Mouse (Mus musculus) neural tube, embryonic 11.5 days (tissue): ENCODE data around the gene Ppp1r9a. TPM values are rescaled to one million over a fixed set of nuclear protein-coding genes. Genes with fewer than 3 reads are reported as not detected.

ENCODE experiments used
- ATAC-seq: fragments of 200-750 bp; cut with Nextera tagmentation; 2 replicates; pipeline ENCODE4 v1.8.0; 2017; ENCODE audit warnings: moderate number of reproducible peaks, mild to moderate bottlenecking, moderate TSS enrichment, moderate library complexity; ENCODE audit not compliant: insufficient read depth, low FRiP score, low TSS enrichment
- DNase-seq: peaks from one replicate; pipeline ENCODE4 v3.0.0-alpha.2; 2015; ENCODE audit warnings: low spot score
- H3K27ac ChIP-seq: fragments of 300-500 bp; sonication (generic); 2 replicates; pipeline ENCODE4 v1.5.1; 2014; ENCODE audit warnings: low read depth, mild to moderate bottlenecking, low read length
- H3K27me3 ChIP-seq: fragments of 300-500 bp; sonication (generic); 2 replicates; pipeline ENCODE4 v1.6.1; 2014; ENCODE audit warnings: mild to moderate bottlenecking, low read length, mixed read lengths; ENCODE audit not compliant: control insufficient read depth, insufficient read depth
- H3K36me3 ChIP-seq: fragments of 300-500 bp; sonication (generic); 2 replicates; pipeline ENCODE4 v1.6.1; 2014; ENCODE audit warnings: mild to moderate bottlenecking, low read length, moderate library complexity, mixed read lengths; ENCODE audit not compliant: control insufficient read depth, insufficient read depth
- H3K4me1 ChIP-seq: fragments of 300-500 bp; sonication (generic); 2 replicates; pipeline ENCODE4 v1.6.1; 2014; ENCODE audit warnings: low read length, mixed read lengths; ENCODE audit not compliant: control insufficient read depth, insufficient read depth
- H3K4me2 ChIP-seq: fragments of 300-500 bp; sonication (generic); 2 replicates; pipeline ENCODE4 v1.6.1; 2014; ENCODE audit warnings: low read depth, mild to moderate bottlenecking, moderate library complexity
- H3K4me3 ChIP-seq: fragments of 300-500 bp; sonication (generic); 2 replicates; pipeline ENCODE4 v1.5.1; 2014; ENCODE audit warnings: low read depth, low read length
- H3K9ac ChIP-seq: fragments of 300-500 bp; sonication (generic); 2 replicates; pipeline ENCODE4 v1.6.1; 2014; ENCODE audit warnings: mild to moderate bottlenecking, low read length
- H3K9me3 ChIP-seq: fragments of 300-500 bp; sonication (generic); 2 replicates; pipeline ENCODE4 v1.6.1; 2016; ENCODE audit warnings: low read length; ENCODE audit not compliant: control insufficient read depth
- WGBS: fragments of 180-500 bp; shearing (Covaris S2); extraction: QIAGEN DNeasy Blood & Tissue Kit; methylation state at CpG from one replicate; pipeline ENCODE4 v1.1.7; 2014; 5-methylcytosine and 5-hydroxymethylcytosine counted together
- polyA plus RNA-seq: library from polyadenylated mRNA; unstranded; fragments of >200 nt; fragmentation: Nextera tagmentation; extraction: Ambion mirVana; gene quantifications from 2 replicates; pipeline ENCODE4 v1.2.1, GENCODE M21; 2014

The Ppp1r9a gene
- polyA plus RNA-seq, 1 experiment from 2014 or later = 16.7 TPM

DNA sequence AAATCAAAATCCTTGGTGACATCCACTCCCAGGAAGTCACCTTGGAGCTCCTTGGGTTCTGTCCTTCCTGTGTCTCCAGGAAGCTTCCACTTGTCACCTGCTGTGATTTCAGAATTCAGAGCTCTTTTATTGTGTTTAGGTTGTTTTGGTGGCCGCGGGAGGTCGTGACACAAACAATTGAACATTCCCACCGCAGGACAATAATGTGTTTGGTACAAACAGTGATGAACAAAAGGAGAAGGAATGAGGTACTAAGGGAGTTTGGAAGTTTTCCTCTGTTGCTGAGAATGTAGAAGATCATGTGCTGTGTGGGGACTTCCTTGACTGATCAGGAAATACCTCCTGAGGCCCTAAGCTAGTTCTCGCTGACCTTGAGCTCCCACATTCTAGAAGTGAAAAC lies 116.5 kb downstream of the Ppp1r9a start:
- Histone ChIP-seq H3K4me1 (peaks cover 10% of the 10 kb centered on the region), H3K27me3 (no peaks in the 10 kb centered on the region), H3K36me3 (no peaks in the 10 kb centered on the region), H3K4me2 (no peak overlapping the region), H3K9me3 (no peaks in the 10 kb centered on the region), H3K27ac (no peak overlapping the region), H3K9ac (no peak overlapping the region), H3K4me3 (no peak overlapping the region)
- DNase-seq (no peak), ATAC-seq (no peak)
- WGBS = 23% methylated on average over 5 of the region's 5 CpGs

DNA sequence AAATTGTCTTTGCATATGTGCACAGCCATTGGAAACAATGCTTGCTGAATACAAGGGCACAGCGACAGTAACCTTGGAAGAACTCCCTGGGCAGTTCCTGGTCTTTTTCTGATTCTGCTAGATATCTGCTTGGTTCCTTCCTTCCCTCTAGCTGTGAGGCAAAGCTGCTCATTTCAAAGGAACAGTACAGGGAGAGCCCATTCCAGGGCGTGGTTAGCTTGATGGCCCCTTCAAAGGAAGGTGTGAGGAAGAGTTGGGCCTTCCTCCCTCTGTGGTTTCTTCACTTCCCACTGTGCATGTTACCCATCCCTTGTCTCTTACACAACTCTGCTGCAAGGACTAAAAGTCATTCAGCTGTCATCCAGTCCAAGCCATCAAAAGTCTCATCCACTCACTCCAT lies 117.3 kb downstream of the Ppp1r9a start:
- no peaks in the 10 kb centered on the region for H3K27me3 ChIP-seq
- no peak for DNase-seq
- whole genome bisulfite sequencing = 58% methylated on average over 2 of the region's 2 CpGs
- H3K4me3 ChIP-seq = no peak overlapping the region
- no peaks in the 10 kb centered on the region for H3K9me3 ChIP-seq
- H3K4me2 ChIP-seq = no peak overlapping the region
- no peak overlapping the region for H3K9ac ChIP-seq
- no peak overlapping the region for H3K27ac ChIP-seq
- ATAC-seq = no peak
- no peaks in the 10 kb centered on the region for H3K36me3 ChIP-seq
- H3K4me1 ChIP-seq = peaks cover 10% of the 10 kb centered on the region

DNA sequence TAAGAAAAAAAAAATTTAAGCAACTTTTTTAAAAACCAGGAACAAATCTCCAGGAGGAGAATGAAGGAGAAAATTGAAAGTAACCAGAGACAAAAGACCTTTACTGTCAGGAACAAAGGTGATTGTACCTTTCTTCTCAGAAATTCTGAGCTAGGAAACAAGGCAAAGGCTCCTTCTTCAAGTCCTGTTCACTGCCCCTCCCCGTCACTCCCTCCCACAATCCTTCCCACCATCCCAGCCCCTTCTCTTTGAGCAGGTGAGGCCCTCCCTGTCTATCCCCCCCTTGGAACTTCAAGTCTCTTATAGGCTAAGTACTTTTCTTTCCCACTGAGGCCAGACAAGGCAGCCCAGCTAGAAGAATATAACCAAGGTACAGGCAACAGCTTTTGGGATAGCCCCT lies 117.8 kb downstream of the Ppp1r9a start:
- DNase-seq = no peak
- no peaks in the 10 kb centered on the region for H3K27me3 ChIP-seq
- H3K27ac ChIP-seq = no peak overlapping the region
- no peak overlapping the region for H3K4me3 ChIP-seq
- no peak overlapping the region for H3K4me2 ChIP-seq
- no peaks in the 10 kb centered on the region for H3K36me3 ChIP-seq
- no peak for ATAC-seq
- no peak overlapping the region for H3K9ac ChIP-seq
- no peaks in the 10 kb centered on the region for H3K9me3 ChIP-seq
- peaks cover 10% of the 10 kb centered on the region for H3K4me1 ChIP-seq
- WGBS = 92% methylated on average over 1 of the region's 1 CpGs

DNA sequence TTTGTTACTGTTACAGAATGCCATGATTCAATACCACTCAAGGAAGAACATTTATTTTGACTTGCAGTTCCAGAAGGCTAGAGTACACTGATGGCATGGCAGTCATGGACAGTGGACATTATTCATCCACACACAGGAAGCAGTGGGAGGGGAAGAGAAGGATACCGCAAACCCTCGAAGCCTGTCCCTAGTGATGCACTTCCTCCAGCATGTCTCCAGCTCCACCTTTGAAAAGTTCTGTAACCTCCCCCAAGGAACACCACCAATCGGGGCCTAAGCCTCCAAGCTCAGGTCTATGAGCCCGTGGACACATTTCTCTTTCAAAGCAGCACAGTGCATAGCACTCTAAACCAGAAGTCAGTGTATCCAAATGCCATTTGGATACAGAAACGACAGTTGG lies 120.0 kb downstream of the Ppp1r9a start:
- no peak overlapping the region for H3K27ac ChIP-seq
- peaks cover 10% of the 10 kb centered on the region for H3K4me1 ChIP-seq
- DNase-seq (no peak), ATAC-seq (no peak)
- H3K27me3 ChIP-seq = 0 out of 2 replicates have a peak, but pooled peaks cover 2% of the 10 kb centered on the region
- H3K9me3 ChIP-seq = no peaks in the 10 kb centered on the region
- H3K9ac ChIP-seq = no peak overlapping the region
- H3K36me3 ChIP-seq = no peaks in the 10 kb centered on the region
- no peak overlapping the region for H3K4me3 ChIP-seq
- whole genome bisulfite sequencing = 76% methylated on average over 5 of the region's 5 CpGs
- no peak overlapping the region for H3K4me2 ChIP-seq

DNA sequence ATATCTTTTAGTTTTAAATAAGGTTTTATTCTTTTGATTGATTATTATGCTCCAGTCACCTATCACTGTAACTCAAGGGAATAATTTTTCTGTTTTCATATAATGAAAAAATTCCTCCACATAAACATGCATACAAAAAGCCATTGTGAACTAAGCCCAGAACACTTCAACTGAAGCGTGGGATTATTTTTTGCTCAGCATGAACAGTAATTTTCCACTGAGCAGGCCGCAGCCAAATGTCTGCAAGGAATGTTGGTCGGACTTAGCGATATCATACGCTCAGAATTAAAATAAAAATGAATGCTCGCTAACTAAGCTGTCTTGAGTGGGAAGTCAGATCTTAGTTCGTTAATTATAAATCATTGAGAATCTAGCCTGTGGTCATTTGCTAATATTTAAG lies 122.2 kb downstream of the Ppp1r9a start:
- no peak for ATAC-seq
- Histone ChIP-seq H3K9ac (no peak overlapping the region), H3K36me3 (no peaks in the 10 kb centered on the region), H3K27me3 (0 out of 2 replicates have a peak, but pooled peaks cover 2% of the 10 kb centered on the region), H3K4me3 (no peak overlapping the region), H3K4me2 (no peak overlapping the region), H3K4me1 (peaks cover 12% of the 10 kb centered on the region), H3K9me3 (no peaks in the 10 kb centered on the region), H3K27ac (no peak overlapping the region)
- DNase-seq = no peak
- 81% methylated on average over 7 of the region's 7 CpGs for WGBS

DNA sequence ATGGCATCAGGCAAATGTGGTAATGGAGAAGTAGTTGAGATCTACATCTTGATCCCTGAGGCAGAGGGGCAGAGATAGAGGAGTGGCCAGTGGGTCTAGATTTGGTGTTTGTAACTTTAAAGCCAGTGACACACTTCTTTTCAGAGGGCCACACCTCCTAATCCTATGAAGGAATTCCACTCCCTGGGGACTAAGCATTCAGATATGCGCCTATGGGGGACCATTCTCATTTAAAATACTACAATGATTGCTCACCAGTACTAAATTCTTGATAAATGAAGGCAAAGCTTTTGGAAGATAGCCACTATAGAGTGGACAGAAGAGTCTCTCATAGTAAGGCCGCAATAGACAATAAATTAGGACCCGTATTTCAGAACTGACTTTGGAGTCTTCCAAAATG lies 124.1 kb downstream of the Ppp1r9a start:
- H3K4me1 ChIP-seq = peaks cover 12% of the 10 kb centered on the region
- no peak overlapping the region for H3K4me2 ChIP-seq
- H3K9me3 ChIP-seq = no peaks in the 10 kb centered on the region
- WGBS = 74% methylated on average over 3 of the region's 3 CpGs
- no peak for ATAC-seq
- 0 out of 2 replicates have a peak, but pooled peaks cover 2% of the 10 kb centered on the region for H3K27me3 ChIP-seq
- DNase-seq = no peak
- H3K27ac ChIP-seq = no peak overlapping the region
- no peak overlapping the region for H3K4me3 ChIP-seq
- no peak overlapping the region for H3K9ac ChIP-seq
- H3K36me3 ChIP-seq = no peaks in the 10 kb centered on the region

DNA sequence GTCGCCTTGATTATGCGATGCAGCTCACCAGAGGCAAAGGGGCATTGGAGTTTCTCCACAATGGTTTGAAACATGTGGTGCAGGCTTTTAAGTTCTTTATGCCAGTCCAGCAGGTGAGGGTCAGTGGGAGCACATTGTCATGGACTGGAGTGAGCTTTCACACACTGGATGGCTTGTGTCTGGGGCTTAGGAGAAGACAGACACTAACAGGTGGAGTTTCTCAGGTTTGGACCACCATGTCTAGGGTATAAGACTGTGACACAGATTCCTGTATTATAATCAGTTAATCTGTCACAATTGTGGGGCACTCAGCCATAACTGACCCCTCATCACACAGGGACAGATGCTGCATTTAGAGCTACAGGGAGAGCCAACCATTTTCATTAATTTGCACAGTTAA lies 124.5 kb downstream of the Ppp1r9a start:
- no peak overlapping the region for H3K27ac ChIP-seq
- no peak overlapping the region for H3K4me3 ChIP-seq
- WGBS = 83% methylated on average over 2 of the region's 2 CpGs
- H3K4me1 ChIP-seq = peaks cover 12% of the 10 kb centered on the region
- no peaks in the 10 kb centered on the region for H3K9me3 ChIP-seq
- H3K9ac ChIP-seq = no peak overlapping the region
- 0 out of 2 replicates have a peak, but pooled peaks cover 2% of the 10 kb centered on the region for H3K27me3 ChIP-seq
- no peak for DNase-seq
- H3K36me3 ChIP-seq = no peaks in the 10 kb centered on the region
- no peak for ATAC-seq
- no peak overlapping the region for H3K4me2 ChIP-seq

DNA sequence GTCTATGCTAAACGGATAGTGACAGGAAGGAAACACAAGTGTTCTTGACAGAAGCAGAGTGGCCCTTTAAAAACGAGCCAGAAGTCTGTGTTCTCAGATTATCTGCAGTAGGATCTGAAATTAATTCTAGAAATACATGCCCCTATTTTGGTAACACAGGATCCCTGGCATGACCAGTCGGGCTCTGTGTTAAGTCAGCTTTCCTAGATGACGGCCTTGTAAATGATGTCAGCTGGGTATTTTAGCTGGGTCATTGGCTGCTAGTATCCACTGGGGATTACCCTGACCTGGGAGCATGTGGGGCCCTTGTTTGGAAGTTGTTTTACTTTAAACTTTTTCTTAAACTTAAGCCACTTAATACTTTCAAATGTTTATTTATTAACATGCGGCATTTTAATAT lies 125.1 kb downstream of the Ppp1r9a start:
- no peak for DNase-seq

DNA sequence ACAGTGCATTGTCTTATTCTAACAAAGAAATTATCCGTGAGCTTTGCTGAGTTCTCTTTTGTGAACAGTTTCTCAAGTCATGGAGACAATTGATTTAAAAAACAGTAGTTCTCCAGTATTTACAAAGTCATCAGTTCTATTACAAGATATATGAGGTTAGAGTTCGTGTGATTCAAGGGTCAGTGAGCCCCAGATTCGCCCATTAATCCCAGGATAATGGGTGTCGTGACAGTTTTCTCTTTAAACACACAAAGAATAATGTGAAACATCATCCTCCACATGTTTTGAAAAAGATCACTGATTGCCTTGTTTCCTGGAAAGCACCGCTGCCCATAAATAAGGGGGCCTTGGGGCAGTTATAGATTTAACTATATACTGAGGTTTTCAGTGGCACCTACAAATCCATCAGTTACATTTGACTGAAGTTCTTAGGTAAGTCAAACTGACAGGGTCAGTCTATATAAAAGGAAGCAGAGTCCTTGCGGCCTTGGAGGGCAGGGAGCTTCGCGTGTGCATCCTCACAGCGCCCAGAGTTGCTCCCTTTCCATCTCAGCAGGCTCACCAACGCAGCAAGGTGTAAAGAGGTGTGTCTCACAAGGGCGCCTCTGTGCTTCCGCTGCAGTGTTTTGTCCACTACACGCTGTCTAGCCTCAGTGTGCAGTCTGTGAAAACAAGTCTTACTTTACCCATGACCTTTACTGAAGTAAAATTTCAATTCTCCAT lies 126.6 kb downstream of the Ppp1r9a start:
- peak overlapping the region; percentile 8; the same call in 1 of the 2 replicates for H3K27ac ChIP-seq
- ATAC-seq = no peak

More for the DNA sequence above, 125.1 kb downstream of the Ppp1r9a start:
- no peaks in the 10 kb centered on the region for H3K36me3 ChIP-seq
- H3K27me3 ChIP-seq = 0 out of 2 replicates have a peak, but pooled peaks cover 2% of the 10 kb centered on the region
- no peak overlapping the region for H3K9ac ChIP-seq
- no peak overlapping the region for H3K4me3 ChIP-seq
- no peaks in the 10 kb centered on the region for H3K9me3 ChIP-seq
- H3K4me1 ChIP-seq = peaks cover 12% of the 10 kb centered on the region
- no peak overlapping the region for H3K4me2 ChIP-seq
- no peak overlapping the region for H3K27ac ChIP-seq
- WGBS = 47% methylated on average over 5 of the region's 5 CpGs
- no peak for ATAC-seq

More for the DNA sequence above, 126.6 kb downstream of the Ppp1r9a start:
- peaks cover 12% of the 10 kb centered on the region for H3K4me1 ChIP-seq
- no peak for DNase-seq
- no peaks in the 10 kb centered on the region for H3K9me3 ChIP-seq
- 0 out of 2 replicates have a peak, but pooled peaks cover 2% of the 10 kb centered on the region for H3K27me3 ChIP-seq
- no peak overlapping the region for H3K4me2 ChIP-seq
- H3K36me3 ChIP-seq = no peaks in the 10 kb centered on the region
- 24% methylated on average over 13 of the region's 13 CpGs for WGBS
- H3K4me3 ChIP-seq = no peak overlapping the region
- H3K9ac ChIP-seq = no peak overlapping the region
